Mouse (Mus musculus) hematopoietic multipotent progenitor cell, adult 10-12 weeks (in vitro differentiated cells): ENCODE measurements around the gene Gm5244. TPM values are rescaled to one million over a fixed set of nuclear protein-coding genes. Genes with fewer than 3 reads are reported as not detected.

ENCODE experiments used
- polyA plus RNA-seq: library from polyadenylated mRNA; stranded (reverse); fragments of >175 nt; gene quantifications from 2 replicates; pipeline ENCODE4 v1.2.3, GENCODE M21; 2012; ENCODE audit warnings: low replicate concordance

Gm5244 gene
- not detected in 2 replicates for polyA plus RNA-seq

GRCm38 (mm10) chr19:12846382-12846781, at the start of gene Gm5244:
Gm5244 (plus strand) TSS chr19:12846682.

GRCm38 (mm10) chr19:12856983-12857382, 10.5 kb downstream of the Gm5244 start, which contains the start of gene Olfr1444:
Olfr1444 (plus strand) TSS chr19:12857283.

GRCm38 (mm10) chr19:12883555-12883954, 37.1 kb downstream of the Gm5244 start, which contains the start of gene Olfr1445:
Olfr1445 (plus strand) TSS chr19:12883855.

DNA sequence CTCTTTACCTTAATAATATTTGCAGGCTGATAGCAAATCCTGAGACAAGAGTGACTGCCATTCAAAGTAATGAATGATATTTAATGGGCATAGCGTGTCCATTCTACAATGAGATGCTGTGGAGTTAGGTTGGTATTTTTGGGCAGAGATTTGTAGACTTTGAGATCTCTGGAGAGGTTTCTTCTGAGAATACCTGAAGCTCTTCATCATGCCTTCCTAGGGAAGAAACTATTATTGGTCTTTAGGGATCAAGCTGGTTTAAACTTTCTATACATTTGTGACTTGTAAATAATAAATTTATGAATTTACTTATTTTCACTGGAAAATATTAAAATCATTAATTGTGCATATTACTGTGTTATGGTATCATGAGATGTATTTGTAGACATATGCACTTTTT, 46.9 kb downstream of the Gm5244 start, which contains the start of gene Olfr1446:
Gene Olfr1446 (minus strand): TSS at position 101 of the 400 bp plus-strand sequence.

Other genes with a start within 250 kb of the Gm5244 start
- gene Gm4952, start 246.7 kb upstream of the Gm5244 start, polyA plus RNA-seq = not detected in 2 replicates
- not detected in 2 replicates for gene Glyat, start 213.4 kb upstream of the Gm5244 start, polyA plus RNA-seq
- not detected in 2 replicates for gene Olfr1442, start 176.2 kb upstream of the Gm5244 start, polyA plus RNA-seq
- gene Olfr1443, start 168.6 kb upstream of the Gm5244 start, polyA plus RNA-seq = not detected in 2 replicates
- not detected in 2 replicates for gene Keg1, start 150.9 kb upstream of the Gm5244 start, polyA plus RNA-seq
- gene Cntf, start 81.0 kb upstream of the Gm5244 start, polyA plus RNA-seq = 0.26 TPM in 1 of 2 replicates, not detected in the other
- gene Zfp91, start 50.6 kb upstream of the Gm5244 start, polyA plus RNA-seq = 24.5 and 39.3 TPM in 2 replicates
- gene Lpxn, start 50.5 kb upstream of the Gm5244 start, polyA plus RNA-seq = 4.5 and 5.1 TPM in 2 replicates
- gene Olfr1444, start 10.6 kb downstream of the Gm5244 start, polyA plus RNA-seq = 0.10 TPM in 1 of 2 replicates, not detected in the other
- not detected in 2 replicates for gene Olfr1445, start 37.2 kb downstream of the Gm5244 start, polyA plus RNA-seq
- gene Olfr1446, start 46.8 kb downstream of the Gm5244 start, polyA plus RNA-seq = not detected in 2 replicates
- not detected in 2 replicates for gene Olfr1447, start 57.1 kb downstream of the Gm5244 start, polyA plus RNA-seq
- gene Olfr1448, start 77.7 kb downstream of the Gm5244 start, polyA plus RNA-seq = not detected in 2 replicates
- gene Olfr1449, start 84.2 kb downstream of the Gm5244 start, polyA plus RNA-seq = not detected in 2 replicates
- not detected in 2 replicates for gene Olfr1450, start 103.6 kb downstream of the Gm5244 start, polyA plus RNA-seq
- not detected in 2 replicates for gene Olfr1451, start 148.3 kb downstream of the Gm5244 start, polyA plus RNA-seq
- gene Olfr1453, start 181.6 kb downstream of the Gm5244 start, polyA plus RNA-seq = not detected in 2 replicates
- gene Olfr1454, start 213.9 kb downstream of the Gm5244 start, polyA plus RNA-seq = not detected in 2 replicates